Mouse (Mus musculus) ovary, adult 2 months (tissue): ENCODE data around the gene Prdm15. TPM values are rescaled to one million over a fixed set of nuclear protein-coding genes. Genes with fewer than 3 reads are reported as not detected.

Source experiments
- polyA plus RNA-seq: library from polyadenylated mRNA; depleted of rRNA; stranded (reverse); fragments of >200 nt; gene quantifications from 2 replicates; pipeline ENCODE4 v1.2.3, GENCODE M21; 2012; rRNA removed

Gene Prdm15
- polyA plus RNA-seq: 23.9 and 27.8 TPM in 2 replicates

GRCm38 (mm10) chr16:97851741-97852319 lies at the start of gene Prdm15:
Gene Prdm15 (minus strand): TSS chr16:97851850.

GRCm38 (mm10) chr16:97763061-97763989 lies 88.3 kb downstream of the Prdm15 start, which contains the start of gene Ripk4:
Gene Ripk4 (minus strand): TSS chr16:97763787.

Other genes starting within 250 kb of the Prdm15 start
- gene Tmprss2, start 240.7 kb downstream of the Prdm15 start, polyA plus RNA-seq: 10.9 and 12.8 TPM in 2 replicates
- gene Ripk4, start 88.1 kb downstream of the Prdm15 start, polyA plus RNA-seq: 6.2 and 7.3 TPM in 2 replicates
- 28.9 and 58.6 TPM in 2 replicates for gene C2cd2, start 110.7 kb upstream of the Prdm15 start, polyA plus RNA-seq
- 18.4 and 22.9 TPM in 2 replicates for gene Zbtb21, start 110.8 kb upstream of the Prdm15 start, polyA plus RNA-seq
- gene B230307C23Rik, start 145.5 kb upstream of the Prdm15 start, polyA plus RNA-seq: 4.2 and 5.0 TPM in 2 replicates
- gene A630089N07Rik, start 230.6 kb upstream of the Prdm15 start, polyA plus RNA-seq: 0.61 and 0.92 TPM in 2 replicates